Mouse (Mus musculus) thymus, postnatal 0 days (tissue): ENCODE data around the gene Llph. TPM values are rescaled to one million over a fixed set of nuclear protein-coding genes. Genes with fewer than 3 reads are reported as not detected.
A peak's percentile ranks its signal among the peaks of the same experiment; 100 is the strongest.
"Not testable (repeated sequence)": the region's sequence is repeated elsewhere in the genome, so short reads cannot be mapped to it uniquely, and the experiment has no call there.

Experiments used
- DNase-seq: peaks from one replicate; pipeline ENCODE4 v3.0.0-alpha.2; 2015; ENCODE audit warnings: low spot score
- polyA plus RNA-seq: library from polyadenylated mRNA; unstranded; fragments of >200 nt; fragmentation: Nextera tagmentation; extraction: Ambion mirVana; gene quantifications from 2 replicates; pipeline ENCODE4 v1.2.1, GENCODE M21; 2015

Gene Llph
- 67.9 and 74.0 TPM in 2 replicates for polyA plus RNA-seq

DNA sequence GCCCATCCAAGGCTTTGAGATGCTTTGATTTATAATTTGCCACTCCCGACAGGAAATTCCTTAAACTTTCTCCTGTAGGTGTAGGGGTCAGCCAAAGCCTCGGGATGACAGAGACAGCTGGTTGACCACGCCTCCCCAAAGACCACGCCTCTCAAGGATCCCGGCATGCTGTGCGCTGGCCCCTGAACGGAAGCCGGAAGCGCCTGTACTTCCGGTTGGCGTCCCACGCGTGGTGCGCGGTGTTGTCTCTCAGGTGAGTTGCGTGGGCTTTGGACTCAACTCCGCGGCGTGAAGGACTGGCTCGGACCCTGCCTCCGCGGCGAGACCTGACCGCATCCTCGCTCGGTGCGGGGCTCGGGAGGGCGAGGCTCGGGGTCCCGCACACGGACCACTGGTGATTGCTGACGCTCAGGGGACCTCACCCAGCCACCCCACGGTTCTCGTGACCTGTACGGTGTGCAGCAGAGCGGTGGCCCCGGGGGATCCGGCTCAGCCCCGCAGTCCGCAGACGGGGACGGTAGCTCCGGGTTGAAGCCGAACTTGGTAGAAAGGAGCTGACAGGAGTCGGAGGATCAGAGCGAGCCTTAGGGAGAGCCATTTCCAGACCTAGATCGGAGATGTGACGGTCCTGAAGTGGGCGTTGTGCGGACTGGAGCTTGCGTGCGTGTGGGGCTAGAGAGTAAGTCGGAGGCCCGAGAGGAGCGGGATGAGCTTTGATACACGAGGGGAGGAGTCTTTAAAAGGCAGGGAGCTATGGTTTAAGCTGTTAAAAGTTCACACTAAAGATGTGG, at the start of gene Llph:
Gene Llph, plus strand, starts transcription at position 200 of the 791 bp plus-strand sequence.
- peak; percentile 84 for DNase-seq

DNA sequence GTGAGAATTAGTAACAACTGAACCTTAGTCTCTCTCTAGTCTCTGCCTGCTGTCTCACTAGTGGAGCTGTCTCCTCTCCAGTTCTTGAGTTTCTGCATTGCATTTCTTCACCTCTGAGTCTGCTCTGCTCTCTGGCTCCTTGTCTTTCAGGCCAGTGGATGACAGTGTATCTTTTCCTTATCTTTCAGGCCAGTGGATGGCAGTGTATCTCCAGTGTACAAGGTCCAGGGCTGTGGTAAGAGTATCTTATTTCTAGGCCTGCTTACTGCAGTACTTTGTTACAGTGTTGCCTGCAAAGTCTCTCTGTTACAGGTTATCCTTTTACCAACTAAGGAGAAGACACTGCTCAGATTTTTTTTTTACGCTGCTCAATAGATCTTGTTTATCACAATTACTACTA, 44.0 kb upstream of the Llph start:
- DNase-seq = peak; percentile 5

DNA sequence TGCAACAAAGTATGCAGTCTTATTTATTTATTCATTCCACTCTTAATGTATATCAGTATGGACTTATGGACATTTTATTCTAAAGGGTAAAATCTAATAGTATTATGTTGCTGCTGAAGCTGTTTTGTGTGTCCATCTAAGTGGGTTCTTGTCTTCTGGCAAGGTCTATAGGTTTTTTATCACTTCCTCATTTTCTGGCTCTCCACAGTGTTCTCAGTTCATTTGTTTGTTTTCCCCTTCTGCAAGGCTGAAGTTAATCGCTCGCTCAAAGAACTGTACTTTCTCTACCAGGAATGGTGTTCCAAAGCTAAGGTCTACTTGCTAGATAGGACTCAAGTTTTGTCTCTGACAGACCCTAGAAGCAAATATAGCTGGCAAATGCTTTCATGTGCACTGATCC, 43.5 kb upstream of the Llph start:
- no peak for DNase-seq

DNA sequence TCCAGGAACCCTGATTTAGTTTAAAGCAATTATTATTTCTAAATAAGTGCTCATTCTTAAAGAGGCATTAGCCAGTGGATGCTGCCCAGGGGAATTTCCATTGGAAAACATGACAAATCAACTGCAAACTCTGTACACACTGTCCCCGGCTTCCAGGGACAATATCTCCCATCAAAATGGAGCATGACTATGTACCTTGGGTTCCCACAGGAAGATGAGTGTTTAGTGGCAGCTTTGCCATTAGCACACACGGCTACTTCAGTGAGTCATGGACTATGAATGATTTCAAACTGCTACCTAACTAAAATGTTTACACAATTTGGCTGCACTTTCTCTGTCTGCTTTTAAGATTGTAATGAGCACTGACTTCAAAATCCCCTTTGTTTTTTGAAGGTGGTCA, 38.4 kb upstream of the Llph start:
- no peak for DNase-seq

DNA sequence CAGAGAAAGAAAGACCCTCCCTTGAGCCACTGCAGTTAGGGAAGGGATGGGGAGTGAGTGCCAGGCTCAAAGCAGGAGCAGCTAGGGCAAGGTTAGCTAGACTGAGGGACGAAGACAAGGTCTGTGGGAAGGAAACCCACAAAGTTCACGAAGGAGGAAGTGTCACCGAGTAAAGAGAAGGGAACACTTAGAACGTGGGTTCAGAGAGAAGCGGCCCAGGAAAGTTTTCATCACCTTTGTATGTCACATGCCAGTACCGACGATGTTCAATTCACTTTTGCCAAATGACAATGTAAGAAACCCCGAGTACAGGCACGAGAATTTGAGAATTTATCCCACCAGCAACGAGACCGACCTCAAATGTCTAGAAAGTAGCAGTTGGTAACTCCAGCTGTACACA, 37.6 kb upstream of the Llph start:
- no peak for DNase-seq

DNA sequence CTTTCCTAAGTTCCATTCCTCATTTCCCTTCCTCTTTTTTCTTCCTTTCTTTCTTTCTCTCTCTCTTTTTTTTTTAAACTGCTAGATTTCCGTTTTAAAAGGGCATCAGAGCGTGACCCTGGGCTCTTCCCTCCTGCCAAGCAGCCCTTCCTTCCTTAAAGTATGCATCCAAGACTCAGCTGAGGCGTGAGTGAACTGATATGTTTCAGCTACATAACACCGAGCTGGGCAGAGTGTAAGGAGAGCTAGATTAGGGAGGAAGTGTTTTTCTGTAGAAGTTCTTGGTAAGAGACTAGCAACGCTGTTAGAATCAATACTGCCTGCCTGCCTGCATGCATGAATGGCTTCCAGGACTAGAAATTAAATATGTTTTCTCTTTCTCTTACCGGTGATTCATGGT, 37.1 kb upstream of the Llph start:
- no peak for DNase-seq

DNA sequence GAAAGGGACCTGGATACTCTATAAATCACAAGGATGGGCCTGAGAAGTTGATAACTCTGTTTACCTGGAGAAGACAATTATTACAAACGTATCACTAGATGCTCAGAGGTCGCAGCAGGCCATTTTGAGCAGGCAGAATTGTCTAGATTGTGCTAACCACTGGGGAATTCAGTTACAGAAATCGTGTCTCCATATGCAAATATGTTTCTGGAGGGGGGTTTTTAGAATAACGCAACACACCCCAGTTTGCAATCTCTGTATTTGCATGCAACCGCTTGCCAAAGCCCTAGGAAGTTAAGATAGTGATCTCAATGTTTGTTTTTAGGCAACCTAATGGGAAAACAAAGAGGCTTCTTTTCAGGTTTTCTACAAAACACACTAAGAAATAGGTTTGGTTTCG, 35.7 kb upstream of the Llph start:
- DNase-seq = no peak

DNA sequence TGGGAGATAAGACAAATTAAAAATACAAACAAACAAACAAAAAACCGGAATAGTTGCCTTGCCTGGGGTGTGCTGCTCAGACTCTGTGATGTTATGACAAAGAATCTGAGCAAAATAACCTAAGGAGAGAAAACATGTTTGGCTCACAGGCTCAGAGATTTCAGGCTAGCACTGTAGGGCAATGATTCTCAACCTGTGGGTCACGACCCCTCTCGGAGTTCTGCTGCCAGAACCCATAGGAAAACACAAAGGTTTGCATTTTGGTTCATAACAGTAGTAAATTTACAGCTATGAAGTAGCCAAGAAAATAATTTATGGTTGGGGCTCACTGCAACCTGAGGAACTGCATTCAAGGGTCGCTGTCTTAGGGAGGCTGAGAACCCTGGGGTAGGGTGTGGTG, 34.6 kb upstream of the Llph start:
- no peak for DNase-seq

DNA sequence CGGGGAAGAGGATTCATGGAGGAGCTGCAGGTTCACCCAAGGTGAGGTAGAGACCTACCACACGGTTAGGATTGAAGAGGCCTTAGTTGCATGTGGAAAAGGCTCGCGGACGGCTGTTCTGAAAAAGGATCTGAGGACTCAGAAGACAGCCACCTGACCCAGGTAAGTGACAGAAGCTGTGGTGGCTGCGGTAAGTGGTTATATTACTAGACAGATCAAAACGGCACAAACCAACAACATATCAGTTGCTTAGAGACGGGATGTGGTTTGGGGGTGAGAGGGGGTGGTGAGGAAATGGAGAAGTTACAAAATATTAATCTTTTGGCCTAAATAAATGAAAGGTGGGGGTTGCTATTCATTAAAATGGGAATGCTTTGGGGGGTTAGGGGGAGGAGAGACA, 33.6 kb upstream of the Llph start:
- peak; percentile 62 for DNase-seq

DNA sequence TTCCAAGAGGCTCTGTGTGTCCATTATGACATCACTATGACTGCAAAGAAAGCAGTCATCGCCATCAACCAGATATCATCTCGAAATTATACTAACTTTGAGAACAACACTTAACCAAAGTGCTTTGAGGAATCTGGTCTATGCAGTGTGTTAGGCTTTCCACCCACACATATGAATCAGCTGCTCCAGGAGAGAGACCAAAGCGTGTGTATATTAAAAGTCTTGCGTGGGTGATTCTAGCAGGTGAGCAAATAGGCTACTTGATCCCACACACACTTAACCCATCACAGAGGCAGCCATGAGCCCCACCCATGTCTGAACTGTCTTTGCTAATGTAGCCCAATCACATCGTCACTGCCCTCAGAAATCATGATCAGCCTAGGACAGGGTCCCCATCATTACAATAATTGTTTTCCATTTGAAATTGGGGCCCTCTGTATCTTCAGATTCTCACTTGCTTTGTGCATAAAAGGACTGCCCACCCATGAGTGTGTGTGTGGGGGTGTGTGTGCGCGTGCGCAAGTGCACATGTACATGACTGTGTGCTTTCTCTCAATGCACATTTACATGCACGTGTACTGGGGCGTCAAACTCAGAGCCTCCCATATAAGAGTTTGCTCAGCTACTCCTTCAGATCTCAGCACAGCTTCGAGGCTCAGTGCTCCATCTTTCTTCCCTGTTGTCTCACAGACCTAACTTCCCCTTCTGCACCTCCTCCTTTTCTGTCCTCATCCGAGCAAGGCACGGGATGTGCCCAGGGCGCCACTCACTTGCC, 29.6 kb upstream of the Llph start:
- no peak for DNase-seq

DNA sequence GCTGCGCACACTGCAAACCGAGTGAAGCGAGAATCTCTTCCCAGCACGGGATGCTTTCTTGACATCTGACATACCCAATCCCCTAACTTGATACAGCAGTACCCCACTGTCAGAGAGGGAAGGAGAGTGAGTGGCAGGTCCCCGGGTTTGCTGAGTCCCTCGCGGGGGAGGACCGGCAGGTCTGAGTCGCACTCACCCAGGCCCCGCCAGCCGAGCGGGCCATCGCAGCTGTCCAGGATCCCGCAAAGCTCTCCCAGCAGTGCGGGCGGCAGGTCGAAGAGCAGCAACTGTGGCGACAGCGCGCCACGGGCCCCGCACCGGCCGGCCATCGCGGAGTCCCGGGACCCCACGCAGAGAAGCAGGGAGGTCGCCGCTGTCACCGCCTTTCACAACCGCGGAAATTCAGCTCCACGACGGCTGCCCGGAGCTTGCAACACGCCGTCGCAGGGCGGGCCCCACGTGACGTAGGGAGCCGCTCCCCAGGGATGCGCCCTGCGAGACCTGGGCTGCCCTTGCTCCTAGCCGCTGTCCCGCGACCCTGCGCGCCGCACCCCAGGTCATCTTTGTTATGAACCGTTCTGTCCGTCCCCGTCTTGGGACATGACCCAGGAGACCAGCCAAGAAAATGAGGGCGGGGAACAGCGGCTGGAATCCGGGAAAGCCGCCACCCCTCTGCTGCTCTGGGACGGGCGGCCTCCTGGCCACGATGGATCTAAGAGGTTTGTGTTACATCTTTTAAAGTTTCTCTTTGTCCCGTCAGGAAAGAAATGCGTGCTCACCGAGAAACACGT, 25.5 kb upstream of the Llph start, which contains the start of gene Tmbim4:
Gene Tmbim4, plus strand, starts transcription at position 460 of the 791 bp plus-strand sequence.
- peak; percentile 34 for DNase-seq

DNA sequence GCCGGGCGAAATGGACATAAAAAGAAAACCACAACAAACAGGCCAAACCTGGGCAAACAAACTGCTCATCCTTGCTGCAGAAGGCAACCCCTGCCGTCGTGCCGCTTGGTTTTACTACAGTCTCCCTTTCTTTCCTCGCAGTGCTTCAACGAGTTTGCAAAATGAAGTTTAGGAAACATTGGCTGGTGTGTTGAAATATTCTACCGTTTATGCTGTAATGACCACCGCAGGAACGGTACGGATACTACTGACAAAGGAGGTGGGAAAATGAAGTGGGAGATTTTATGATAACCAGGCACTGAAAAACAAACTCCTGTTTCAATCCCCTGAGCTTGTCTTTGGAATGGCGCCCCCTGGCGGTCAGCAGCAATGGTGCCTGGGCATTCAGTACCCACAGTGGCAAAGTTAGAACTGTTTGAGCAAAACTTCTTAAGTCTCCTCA, 24.9 kb upstream of the Llph start, which contains the start of gene Irak3:
Gene Irak3, minus strand, starts transcription at position 170 of the 442 bp plus-strand sequence.
- DNase-seq = peak; percentile 83

DNA sequence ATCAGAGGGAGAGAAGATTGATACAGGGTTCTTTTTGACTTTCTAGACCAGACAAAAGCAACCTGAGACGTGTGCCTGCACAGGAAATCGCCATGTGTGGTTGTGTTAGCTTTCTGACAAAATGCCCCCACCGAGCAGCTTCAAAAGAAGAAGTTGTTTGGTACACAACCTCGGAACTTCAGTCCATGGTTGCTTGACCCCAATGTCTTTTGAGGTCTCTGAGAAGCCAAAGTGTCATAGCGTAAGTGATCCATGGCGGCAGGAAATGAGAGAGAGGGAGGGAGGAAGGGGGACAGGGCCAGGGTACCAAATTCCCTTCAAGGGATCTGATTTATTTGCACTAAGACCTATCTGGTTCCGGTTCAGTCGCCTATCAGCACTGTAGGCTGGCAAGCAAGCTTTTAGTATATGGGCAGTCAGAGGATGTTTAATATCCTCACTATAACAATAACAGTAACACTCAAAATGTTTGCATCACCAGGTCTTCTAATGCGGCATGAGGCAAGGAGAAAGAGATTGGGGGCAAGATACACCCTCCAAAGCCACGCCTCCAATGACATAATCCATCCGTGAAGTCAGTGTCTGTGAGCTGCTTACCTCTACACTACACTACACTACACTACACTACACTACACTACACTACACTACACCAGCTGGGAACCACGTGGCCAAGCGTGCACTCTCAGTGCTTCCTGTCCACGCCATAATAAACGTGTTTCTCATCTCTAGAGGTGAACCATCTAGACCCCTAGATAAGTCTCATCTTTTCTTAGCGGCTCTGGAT, 24.2 kb upstream of the Llph start:
- DNase-seq = no peak

DNA sequence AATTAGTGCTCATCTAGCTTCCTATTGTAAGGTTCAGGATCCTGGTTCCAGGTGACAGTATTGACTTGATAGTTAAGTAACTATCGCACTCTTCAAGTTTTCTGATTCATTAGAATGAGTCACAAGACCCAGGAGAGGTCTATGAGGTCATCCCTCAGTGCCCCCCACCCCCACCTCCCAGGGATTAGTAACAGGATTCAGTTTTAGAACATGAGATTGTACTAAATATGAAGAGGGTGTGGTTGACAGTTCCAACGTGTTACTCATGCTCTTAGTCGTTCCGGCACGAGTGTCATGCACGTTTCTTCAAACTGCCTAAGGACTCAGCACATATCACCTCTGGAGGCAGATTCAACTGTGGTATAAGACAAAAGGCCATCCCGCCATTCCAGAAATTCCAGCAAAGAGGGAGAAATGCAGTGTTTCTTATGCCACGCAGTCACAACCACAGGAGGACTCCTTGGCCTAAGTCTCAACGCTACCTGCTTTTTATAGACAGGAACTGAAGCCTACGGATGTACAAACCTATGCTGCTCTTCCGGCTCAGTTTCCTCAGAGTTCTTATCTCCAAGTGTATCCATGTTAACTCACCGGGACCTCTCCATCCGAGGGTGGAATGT, 22.2 kb upstream of the Llph start:
- DNase-seq = no peak

DNA sequence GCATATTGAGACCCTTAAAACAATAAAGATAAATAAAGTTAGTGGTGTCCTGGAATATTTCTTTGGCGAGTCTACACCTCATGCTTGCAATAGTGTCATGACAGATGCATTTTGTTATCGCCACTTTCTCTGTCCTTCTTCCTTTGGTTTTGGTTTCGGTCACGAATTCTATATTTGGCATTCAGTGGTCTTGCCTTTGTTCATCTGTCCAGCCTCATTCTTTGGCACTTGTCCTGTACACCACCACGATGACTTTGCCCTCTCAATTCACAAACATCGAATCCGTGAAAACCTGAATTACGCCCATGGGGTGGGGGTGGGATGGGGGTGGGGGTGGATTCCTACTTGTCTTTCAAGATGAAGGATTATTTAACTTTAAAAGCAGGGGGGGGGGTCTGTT, 18.9 kb upstream of the Llph start:
- DNase-seq = no peak

DNA sequence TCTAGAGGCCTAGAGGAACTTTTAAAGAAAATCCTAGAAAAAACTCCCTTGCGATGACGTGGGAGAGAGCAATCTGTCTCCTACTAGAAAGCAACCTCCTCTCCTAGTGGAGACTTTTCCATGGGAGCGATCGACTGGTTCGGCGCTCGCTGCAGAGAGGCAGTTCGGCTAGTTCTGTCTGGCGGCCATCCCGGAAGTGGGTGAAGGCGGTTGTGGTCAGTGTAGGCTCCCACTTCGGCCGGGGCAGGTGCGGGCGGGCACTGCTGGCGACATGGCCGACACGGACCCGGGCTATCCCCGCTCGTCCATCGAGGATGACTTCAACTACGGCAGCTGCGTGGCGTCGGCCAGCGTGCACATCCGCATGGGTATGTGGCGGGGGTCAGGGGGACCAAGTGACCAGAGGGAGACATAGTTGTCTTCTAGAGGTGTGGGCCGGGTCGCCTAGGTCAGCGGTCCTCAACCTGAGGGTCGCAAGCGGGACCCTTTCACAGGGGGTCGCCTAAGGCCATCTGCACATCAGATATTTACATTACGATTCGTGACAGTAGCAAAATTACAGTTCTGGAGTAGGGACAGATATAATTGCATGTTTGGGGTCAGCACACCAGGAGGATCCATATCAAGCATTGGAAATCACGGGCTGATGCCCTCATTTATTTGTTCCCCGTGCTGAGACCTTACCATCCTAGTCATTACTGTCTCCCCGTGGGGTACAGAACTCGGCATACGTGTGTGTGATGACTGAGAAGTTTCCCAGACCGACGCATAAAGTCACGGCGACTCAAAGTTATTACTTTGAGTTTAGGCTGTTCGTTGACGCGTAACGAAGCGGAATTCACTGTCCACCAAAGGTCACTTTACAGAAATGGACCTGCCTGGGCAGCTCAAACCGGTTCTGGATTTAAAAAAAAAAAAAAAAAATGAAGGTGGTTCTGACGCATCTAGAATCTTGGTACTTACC, 18.0 kb upstream of the Llph start:
- DNase-seq = peak; percentile 53

DNA sequence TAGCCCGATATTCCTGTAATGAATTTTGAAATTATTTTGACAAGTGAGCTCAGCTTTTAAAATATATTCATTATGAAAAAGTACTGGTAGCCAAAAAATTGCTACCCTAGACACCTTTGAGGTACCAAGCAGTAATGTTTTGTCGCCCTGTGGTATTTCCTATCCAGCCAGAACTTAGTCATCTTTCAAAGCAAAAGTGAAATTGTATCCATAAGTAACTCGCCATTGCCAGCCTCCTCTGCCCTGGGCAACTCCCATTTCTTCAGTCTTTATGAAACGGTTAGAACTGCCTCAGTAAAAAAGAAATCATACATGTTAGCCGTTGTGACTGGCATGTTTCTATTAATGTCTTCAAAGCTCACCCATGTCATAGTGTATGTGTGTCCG, 17.3 kb upstream of the Llph start:
- DNase-seq = peak; percentile 17

DNA sequence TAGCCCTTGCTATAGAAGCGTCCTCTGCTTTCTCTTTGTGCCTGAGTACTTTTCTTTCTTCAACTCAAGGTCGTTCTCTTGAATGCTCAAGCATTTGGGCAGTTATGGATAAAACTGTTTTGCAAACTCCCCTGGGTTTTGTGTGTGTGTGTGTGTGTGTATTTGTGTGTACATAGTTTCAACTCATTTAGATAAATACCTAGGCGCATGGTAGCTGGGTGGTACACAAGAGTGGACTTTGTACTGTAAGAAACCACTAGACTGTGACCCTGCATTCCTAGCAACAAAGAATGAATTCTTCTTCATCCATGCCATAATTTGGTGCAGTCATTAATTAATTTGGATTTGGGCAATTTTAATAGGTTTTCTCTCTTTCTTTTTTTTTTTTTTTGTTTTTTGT, 16.8 kb upstream of the Llph start:
- no peak for DNase-seq

DNA sequence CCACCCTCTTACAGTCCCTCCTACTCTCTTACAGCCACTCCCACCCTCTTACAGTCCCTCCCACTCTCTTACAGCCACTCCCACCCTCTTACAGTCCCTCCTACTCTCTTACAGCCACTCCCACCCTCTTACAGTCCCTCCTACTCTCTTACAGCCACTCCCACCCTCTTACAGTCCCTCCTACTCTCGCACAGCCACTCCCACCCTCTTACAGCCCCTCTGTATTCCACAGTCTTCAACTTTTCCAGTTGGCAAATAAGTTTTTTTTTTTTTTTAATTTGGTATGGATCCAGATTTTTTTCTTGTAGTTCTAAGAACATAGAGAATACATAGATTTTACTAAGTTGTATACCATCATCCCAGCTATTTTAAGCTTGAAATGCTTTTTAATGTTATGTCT, 9.8 kb upstream of the Llph start:
- not testable (repeated sequence) for DNase-seq
